Mouse (Mus musculus) cerebellum, postnatal 4 days (tissue): Measurements from ENCODE around the gene B3galt4.
"Not testable (repeated sequence)": the region's sequence is repeated elsewhere in the genome, so short reads cannot be mapped to it uniquely, and the experiment has no call there.

Experiments used
- DNase-seq, 2 experiments: peaks; one replicate each; pipeline ENCODE4 v3.0.0; 2022; ENCODE audit warnings: low spot score in 2 of 2, mixed read lengths in 1 of 2

Gene B3galt4

GRCm38 (mm10) chr17:33951021-33951946, at the start of gene B3galt4:
TSS of gene B3galt4 (minus strand) at chr17:33951488.
- DNase-seq: peak in 1 of 2 experiments; percentile 73

GRCm38 (mm10) chr17:34000796-34001195, 49.5 kb upstream of the B3galt4 start:
- DNase-seq: not testable (repeated sequence)

GRCm38 (mm10) chr17:34000150-34000537, 48.9 kb upstream of the B3galt4 start, which contains the start of gene H2-K1:
TSS of gene H2-K1 (minus strand) at chr17:34000347.
- peak; percentile 45 to 54 for DNase-seq

GRCm38 (mm10) chr17:33999341-34000149, 48.3 kb upstream of the B3galt4 start:
- DNase-seq: no peak

- not testable (repeated sequence) for DNase-seq
Observed at GRCm38 (mm10) chr17:33998697-33999096, 47.4 kb upstream of the B3galt4 start.

GRCm38 (mm10) chr17:33997025-33997424, 45.7 kb upstream of the B3galt4 start:
- DNase-seq: not testable (repeated sequence)

- no peak for DNase-seq
Observed at GRCm38 (mm10) chr17:33995651-33996050, 44.4 kb upstream of the B3galt4 start.

GRCm38 (mm10) chr17:33994959-33995358, 43.7 kb upstream of the B3galt4 start:
- no peak for DNase-seq

GRCm38 (mm10) chr17:33991788-33992664, 40.7 kb upstream of the B3galt4 start:
- DNase-seq: peak in 1 of 2 experiments; percentile 58

GRCm38 (mm10) chr17:33982136-33982535, 30.8 kb upstream of the B3galt4 start:
- peak in 1 of 2 experiments; percentile 68 for DNase-seq

- DNase-seq: peak; percentile 66 to 81
Observed at GRCm38 (mm10) chr17:33981192-33981909, 30.1 kb upstream of the B3galt4 start.

- no peak for DNase-seq
Observed at GRCm38 (mm10) chr17:33980181-33981035, 29.1 kb upstream of the B3galt4 start.

GRCm38 (mm10) chr17:33979512-33980050, 28.3 kb upstream of the B3galt4 start:
- no peak for DNase-seq

- DNase-seq: no peak
Observed at GRCm38 (mm10) chr17:33978631-33979031, 27.3 kb upstream of the B3galt4 start.

- no peak for DNase-seq
Observed at GRCm38 (mm10) chr17:33977861-33978557, 26.7 kb upstream of the B3galt4 start.

GRCm38 (mm10) chr17:33973572-33973971, 22.3 kb upstream of the B3galt4 start:
- DNase-seq: no peak

- no peak for DNase-seq
Observed at GRCm38 (mm10) chr17:33972691-33973090, 21.4 kb upstream of the B3galt4 start.

GRCm38 (mm10) chr17:33969394-33969793, 18.1 kb upstream of the B3galt4 start:
- no peak for DNase-seq

- DNase-seq: no peak
Observed at GRCm38 (mm10) chr17:33968927-33969326, 17.6 kb upstream of the B3galt4 start.
